8 mouse cellular contexts compared by ENCODE assay signal in the genomic region with DNA sequence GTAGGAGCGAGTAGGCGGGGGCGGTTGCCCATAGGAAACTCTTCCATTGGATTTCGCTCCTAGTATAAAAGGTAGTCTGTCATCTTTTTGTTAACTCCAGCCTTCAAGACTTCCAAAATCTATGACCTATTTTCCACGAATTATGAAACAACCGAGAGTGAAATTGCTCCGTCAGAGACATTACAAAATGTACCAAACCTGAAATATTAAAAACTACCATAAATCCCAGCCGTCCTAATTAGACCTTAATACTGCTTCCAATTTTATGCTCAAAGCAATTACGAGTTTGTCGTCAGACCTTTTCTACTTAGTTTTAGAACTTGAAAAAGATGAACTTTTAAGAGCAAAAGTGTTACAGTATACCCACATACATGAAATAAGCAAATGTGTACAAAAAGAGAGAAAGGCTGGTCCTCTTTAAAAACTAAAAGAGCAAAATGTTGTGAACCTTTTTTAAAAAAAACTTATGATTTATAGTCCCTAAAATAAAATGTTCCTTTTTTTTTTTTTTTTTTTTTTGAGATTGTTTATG. TPM values are rescaled to one million over a fixed set of nuclear protein-coding genes. Genes with fewer than 3 reads are reported as not detected.
DNase-seq lines count a peak whose midpoint lies in the region; ATAC-seq and TF ChIP-seq lines count a peak whose summit lies in the region.

No protein-coding gene starts in this region.

- peak overlapping the region; percentile 98 for H3K4me2 ChIP-seq in kidney, embryonic 14.5 days (replicated peaks; ENCODE audit: low read depth, low read length)
- peak overlapping the region; percentile 90 for H3K4me2 ChIP-seq in embryonic facial prominence, embryonic 13.5 days
- peak overlapping the region; percentile 88 for H3K4me2 ChIP-seq in midbrain, embryonic 15.5 days

- H3K9ac ChIP-seq in kidney, embryonic 14.5 days (ENCODE audit: low read depth, low read length), result 0 out of 2 replicates have a peak overlapping the region, but pooled peaks have one; percentile 88
- no peak overlapping the region for H3K9ac ChIP-seq in embryonic facial prominence, embryonic 13.5 days
- no peak overlapping the region for H3K9ac ChIP-seq in midbrain, embryonic 15.5 days

- no peak for ATAC-seq in kidney, embryonic 14.5 days (ENCODE audit: low FRiP score, low TSS enrichment)
- ATAC-seq in embryonic facial prominence, embryonic 13.5 days (ENCODE audit: insufficient number of reproducible peaks, insufficient read depth, low FRiP score, low TSS enrichment, low read depth), result no peak
- ATAC-seq in inflammation-experienced regulatory T-cells, adult 6 months, result peak; percentile 3
- no peak for ATAC-seq in midbrain, embryonic 15.5 days (replicated peaks)
- no peak for ATAC-seq in CD4-positive, CD25-positive, alpha-beta regulatory T cell, adult 4 months

- H3K4me3 ChIP-seq in kidney, embryonic 14.5 days (ENCODE audit: low read length), result peak overlapping the region; percentile 97
- H3K4me3 ChIP-seq in kidney, adult 2 months (ENCODE audit: insufficient read depth, low read depth, low read length), result no peak overlapping the region
- peak overlapping the region; percentile 98 for H3K4me3 ChIP-seq in embryonic facial prominence, embryonic 13.5 days
- peak overlapping the region; percentile 98 for H3K4me3 ChIP-seq in midbrain, embryonic 15.5 days

- peaks cover 7% of the 10 kb centered on the region for H3K4me1 ChIP-seq in kidney, embryonic 14.5 days (ENCODE audit: control insufficient read depth, insufficient read depth, low read length)
- no peaks in the 10 kb centered on the region; the same call in 1 of the 2 replicates for H3K4me1 ChIP-seq in kidney, adult 2 months (ENCODE audit: control insufficient read depth, insufficient read depth, low read length)
- peaks cover 17% of the 10 kb centered on the region for H3K4me1 ChIP-seq in embryonic facial prominence, embryonic 13.5 days
- peaks cover 33% of the 10 kb centered on the region for H3K4me1 ChIP-seq in midbrain, embryonic 15.5 days

- no peak for TF ChIP-seq CTCF in kidney, adult 2 months (conservative IDR thresholded peaks at IDR 0.05; ENCODE audit: insufficient read depth, insufficient read length, low read depth, low read length)

- TF ChIP-seq POLR2A in kidney, adult 2 months (IDR thresholded peaks at IDR 0.05; ENCODE audit: low read depth, low read length), result no peak

- H3K27me3 ChIP-seq in kidney, embryonic 14.5 days (ENCODE audit: control insufficient read depth, insufficient read depth, low read length), result no peaks in the 10 kb centered on the region
- no peaks in the 10 kb centered on the region for H3K27me3 ChIP-seq in kidney, adult 2 months (replicated peaks; ENCODE audit: control insufficient read depth, insufficient read depth, low read length)
- no peaks in the 10 kb centered on the region for H3K27me3 ChIP-seq in embryonic facial prominence, embryonic 13.5 days
- no peaks in the 10 kb centered on the region for H3K27me3 ChIP-seq in midbrain, embryonic 15.5 days (replicated peaks)

- WGBS in kidney, embryonic 14.5 days, result 10% methylated on average over 10 of the region's 10 CpGs
- 7% methylated on average over 10 of the region's 10 CpGs for WGBS in kidney, adult 2 months
- WGBS in embryonic facial prominence, embryonic 13.5 days, result 10% methylated on average over 10 of the region's 10 CpGs
- 12% methylated on average over 10 of the region's 10 CpGs for WGBS in midbrain, embryonic 15.5 days

- no peak overlapping the region for H3K27ac ChIP-seq in kidney, embryonic 14.5 days (ENCODE audit: low read depth, low read length)
- no peak overlapping the region for H3K27ac ChIP-seq in kidney, adult 2 months (ENCODE audit: insufficient read depth, low read depth, low read length)
- H3K27ac ChIP-seq in embryonic facial prominence, embryonic 13.5 days, result no peak overlapping the region
- peak overlapping the region; percentile 99; the same call in 1 of the 2 replicates for H3K27ac ChIP-seq in midbrain, embryonic 15.5 days

- peaks cover 13% of the 10 kb centered on the region for H3K36me3 ChIP-seq in kidney, embryonic 14.5 days (ENCODE audit: control insufficient read depth, insufficient read depth, low read length)
- H3K36me3 ChIP-seq in kidney, adult 2 months (ENCODE audit: control insufficient read depth, insufficient read depth, low read length), result peaks cover 2% of the 10 kb centered on the region; the same call in 1 of the 2 replicates
- H3K36me3 ChIP-seq in embryonic facial prominence, embryonic 13.5 days, result peaks cover 9% of the 10 kb centered on the region
- H3K36me3 ChIP-seq in midbrain, embryonic 15.5 days (replicated peaks), result no peaks in the 10 kb centered on the region; the same call in 1 of the 2 replicates

- DNase-seq in kidney, adult 2 months, result no peak
- DNase-seq in gastrocnemius, postnatal 25 days, result no peak
- DNase-seq in thymus, postnatal 10 days (ENCODE audit: low spot score in 2 of 2), result no peak

- no peaks in the 10 kb centered on the region for H3K9me3 ChIP-seq in kidney, embryonic 14.5 days (ENCODE audit: control insufficient read depth, low read length)
- H3K9me3 ChIP-seq in embryonic facial prominence, embryonic 13.5 days, result no peaks in the 10 kb centered on the region
- H3K9me3 ChIP-seq in midbrain, embryonic 15.5 days, result no peaks in the 10 kb centered on the region

RNA-seq across cellular contexts. Expression of gene Fbxl20, which starts 0.5 kb away (rescaled TPM):
- polyA plus RNA-seq in kidney, embryonic 14.5 days (2014; fragmentation: Nextera tagmentation; extraction: Ambion mirVana), result 10.1 and 17.8 TPM in 2 replicates
- polyA plus RNA-seq in kidney, adult 2 months (2012; rRNA removed), result 15.3 and 17.4 TPM in 2 replicates
- 22.5 and 28.8 TPM in 2 replicates for polyA plus RNA-seq in embryonic facial prominence, embryonic 13.5 days (2015; fragmentation: Nextera tagmentation; extraction: Ambion mirVana)
- polyA plus RNA-seq in inflammation-experienced regulatory T-cells, adult 6 months (2017; shearing (Covaris generic)), result 1 to 10 TPM; 3.5 to 7.2 (median 7.2) TPM
- 32.8 and 33.2 TPM in 2 replicates for polyA plus RNA-seq in midbrain, embryonic 15.5 days (2015; fragmentation: Nextera tagmentation; extraction: Ambion mirVana)
- polyA plus RNA-seq in CD4-positive, CD25-positive, alpha-beta regulatory T cell, adult 4 months (2017; shearing (Covaris generic)), result 1 to 10 TPM; 7.2 TPM
- total RNA-seq in gastrocnemius, postnatal 25 days (2021), result 10 to 100 TPM; 10.3 to 11.1 TPM

RNA-seq across cellular contexts. Expression of gene Med1, which starts 42.4 kb away (rescaled TPM):
- 62.5 and 76.6 TPM in 2 replicates for polyA plus RNA-seq in kidney, embryonic 14.5 days (2014; fragmentation: Nextera tagmentation; extraction: Ambion mirVana)
- 11.8 and 13.0 TPM in 2 replicates for polyA plus RNA-seq in kidney, adult 2 months (2012; rRNA removed)
- 78.3 and 78.4 TPM in 2 replicates for polyA plus RNA-seq in embryonic facial prominence, embryonic 13.5 days (2015; fragmentation: Nextera tagmentation; extraction: Ambion mirVana)
- 100 to 1,000 TPM in 1 of 3 experiments, 10 to 100 TPM in 2; 47.0 to 108 (median 55.5) TPM for polyA plus RNA-seq in inflammation-experienced regulatory T-cells, adult 6 months (2017; shearing (Covaris generic))
- 57.4 and 57.8 TPM in 2 replicates for polyA plus RNA-seq in midbrain, embryonic 15.5 days (2015; fragmentation: Nextera tagmentation; extraction: Ambion mirVana)
- polyA plus RNA-seq in CD4-positive, CD25-positive, alpha-beta regulatory T cell, adult 4 months (2017; shearing (Covaris generic)), result 100 to 1,000 TPM in 1 of 2 experiments, 10 to 100 TPM in 1; 97.7 to 127 TPM
- total RNA-seq in gastrocnemius, postnatal 25 days (2021), result 10 to 100 TPM; 21.2 to 23.1 TPM

RNA-seq across cellular contexts. Expression of gene Cdk12, which starts 52.2 kb away (rescaled TPM):
- polyA plus RNA-seq in kidney, embryonic 14.5 days (2014; fragmentation: Nextera tagmentation; extraction: Ambion mirVana), result 16.1 and 18.3 TPM in 2 replicates
- 11.4 and 12.0 TPM in 2 replicates for polyA plus RNA-seq in kidney, adult 2 months (2012; rRNA removed)
- polyA plus RNA-seq in embryonic facial prominence, embryonic 13.5 days (2015; fragmentation: Nextera tagmentation; extraction: Ambion mirVana), result 14.3 and 16.2 TPM in 2 replicates
- 10 to 100 TPM; 17.0 to 29.1 (median 28.8) TPM for polyA plus RNA-seq in inflammation-experienced regulatory T-cells, adult 6 months (2017; shearing (Covaris generic))
- polyA plus RNA-seq in midbrain, embryonic 15.5 days (2015; fragmentation: Nextera tagmentation; extraction: Ambion mirVana), result 9.5 and 9.7 TPM in 2 replicates
- 10 to 100 TPM; 26.3 to 28.7 TPM for polyA plus RNA-seq in CD4-positive, CD25-positive, alpha-beta regulatory T cell, adult 4 months (2017; shearing (Covaris generic))
- 10 to 100 TPM; 13.0 to 14.0 TPM for total RNA-seq in gastrocnemius, postnatal 25 days (2021)
